Mouse (Mus musculus): ENCODE data around the gene Gm4869. TPM values are rescaled to one million over a fixed set of nuclear protein-coding genes. Genes with fewer than 3 reads are reported as not detected.
A peak's percentile ranks its signal among the peaks of the same experiment; 100 is the strongest.

Gene Gm4869
- total RNA-seq, 1 experiment from 2014 or later: not detected

- no peak for DNase-seq
Measured at GRCm38 (mm10) chr5:140526754-140527153, 81.3 kb downstream of the Gm4869 start.

- no peak for DNase-seq
Measured at GRCm38 (mm10) chr5:140538111-140538683, 92.8 kb downstream of the Gm4869 start.

- DNase-seq: peak; percentile 87
Measured at GRCm38 (mm10) chr5:140540106-140540505, 94.7 kb downstream of the Gm4869 start.

GRCm38 (mm10) chr5:140542811-140543575 is 97.5 kb downstream of the Gm4869 start:
- no peak for DNase-seq

Small RNA genes within 50 kb of the gene (microRNA-seq; reads per million reads assigned to microRNA genes)
- 0 reads per million in 2 experiments for gene Mir7038

Other genes with a start within 250 kb of the Gm4869 start
- 19.1 and 21.5 TPM in 2 replicates for gene Mad1l1, start 124.1 kb upstream of the Gm4869 start, total RNA-seq (2021)
- 15.9 and 21.1 TPM in 2 replicates for gene Nudt1, start 124.0 kb upstream of the Gm4869 start, total RNA-seq (2021)
- gene Mrm2, start 113.7 kb upstream of the Gm4869 start, total RNA-seq (2021): 11.2 and 13.9 TPM in 2 replicates
- 17.7 and 26.1 TPM in 2 replicates for gene Snx8, start 56.4 kb upstream of the Gm4869 start, total RNA-seq (2021)
- gene Eif3b, start 26.3 kb upstream of the Gm4869 start, total RNA-seq (2021): 154 and 167 TPM in 2 replicates
- gene Chst12, start 59.9 kb downstream of the Gm4869 start, total RNA-seq (2021): 8.3 and 12.9 TPM in 2 replicates
- not detected in 2 replicates for gene Grifin, start 119.4 kb downstream of the Gm4869 start, total RNA-seq (2021)
- 13.7 and 26.8 TPM in 2 replicates for gene Lfng, start 161.7 kb downstream of the Gm4869 start, total RNA-seq (2021)
- gene Ttyh3, start 203.4 kb downstream of the Gm4869 start, total RNA-seq (2021): 72.5 and 83.6 TPM in 2 replicates

Data from adrenal gland, postnatal 14 days (tissue).